Mouse (Mus musculus): ENCODE results near the gene Fbxw13. TPM values are rescaled to one million over a fixed set of nuclear protein-coding genes. Genes with fewer than 3 reads are reported as not detected.
"Not testable (repeated sequence)": the region's sequence is repeated elsewhere in the genome, so short reads cannot be mapped to it uniquely, and the experiment has no call there.

Fbxw13 gene
- polyA plus RNA-seq (2015; fragmentation: Nextera tagmentation; extraction: Ambion mirVana) = not detected in 2 replicates

GRCm38 (mm10) chr9:109195875-109196274 is at the start of gene Fbxw13:
Fbxw13 (minus strand) TSS chr9:109195975.
- H3K27me3 ChIP-seq (ENCODE audit: control insufficient read depth, insufficient read depth, low read length); H3K4me1 ChIP-seq (replicated peaks; ENCODE audit: control insufficient read depth, insufficient read depth); H3K27ac ChIP-seq (replicated peaks); ATAC-seq (ENCODE audit: low FRiP score, low TSS enrichment); H3K9ac ChIP-seq (ENCODE audit: low read length); H3K4me3 ChIP-seq (ENCODE audit: low read depth, low read length); H3K36me3 ChIP-seq (ENCODE audit: control insufficient read depth, insufficient read depth, low read length); H3K9me3 ChIP-seq (ENCODE audit: control insufficient read depth, low read length); DNase-seq (ENCODE audit: low spot score); H3K4me2 ChIP-seq (replicated peaks; ENCODE audit: low read depth): not testable (repeated sequence)
- 77% methylated on average over 3 of the region's 3 CpGs for WGBS

GRCm38 (mm10) chr9:109234654-109235053 is 38.9 kb upstream of the Fbxw13 start, which contains the start of gene Fbxw20:
Fbxw20 (minus strand) TSS chr9:109234754.
- no peaks in the 10 kb centered on the region for H3K4me1 ChIP-seq (replicated peaks; ENCODE audit: control insufficient read depth, insufficient read depth)
- no peak within 1 kb of the TSS for H3K9ac ChIP-seq (ENCODE audit: low read length)
- no peak within 1 kb of the TSS for H3K27ac ChIP-seq (replicated peaks)
- no peaks in the 10 kb centered on the region for H3K9me3 ChIP-seq (ENCODE audit: control insufficient read depth, low read length)
- no peaks in the 10 kb centered on the region for H3K36me3 ChIP-seq (ENCODE audit: control insufficient read depth, insufficient read depth, low read length)
- no peak for TF ChIP-seq EP300 (optimal IDR thresholded peaks at IDR 0.05)
- no peak for TF ChIP-seq CTCF (IDR thresholded peaks at IDR 0.05; ENCODE audit: low read depth)
- ATAC-seq (ENCODE audit: low FRiP score, low TSS enrichment) = no peak
- no peaks in the 10 kb centered on the region for H3K27me3 ChIP-seq (ENCODE audit: control insufficient read depth, insufficient read depth, low read length)
- DNase-seq (ENCODE audit: low spot score) = no peak
- no peak within 1 kb of the TSS for H3K4me2 ChIP-seq (replicated peaks; ENCODE audit: low read depth)
- 82% methylated on average over 1 of the region's 1 CpGs for WGBS
- no peak within 1 kb of the TSS for H3K4me3 ChIP-seq (ENCODE audit: low read depth, low read length)

GRCm38 (mm10) chr9:109218449-109218848 is 22.7 kb upstream of the Fbxw13 start:
- 66% methylated on average over 6 of the region's 6 CpGs for WGBS
- TF ChIP-seq EP300 (optimal IDR thresholded peaks at IDR 0.05) (no peak), CTCF (IDR thresholded peaks at IDR 0.05; ENCODE audit: low read depth) (peak; percentile 42)
- ATAC-seq (ENCODE audit: low FRiP score, low TSS enrichment) = no peak

GRCm38 (mm10) chr9:109201347-109201746 is 5.6 kb upstream of the Fbxw13 start:
- not testable (repeated sequence) for H3K4me1 ChIP-seq (replicated peaks; ENCODE audit: control insufficient read depth, insufficient read depth); H3K27me3 ChIP-seq (ENCODE audit: control insufficient read depth, insufficient read depth, low read length); ATAC-seq (ENCODE audit: low FRiP score, low TSS enrichment); H3K4me3 ChIP-seq (ENCODE audit: low read depth, low read length); H3K9me3 ChIP-seq (ENCODE audit: control insufficient read depth, low read length); H3K27ac ChIP-seq (replicated peaks); H3K9ac ChIP-seq (ENCODE audit: low read length); H3K36me3 ChIP-seq (ENCODE audit: control insufficient read depth, insufficient read depth, low read length); H3K4me2 ChIP-seq (replicated peaks; ENCODE audit: low read depth); DNase-seq (ENCODE audit: low spot score)
- WGBS = 77% methylated on average over 1 of the region's 1 CpGs

More at GRCm38 (mm10) chr9:109218449-109218848, 22.7 kb upstream of the Fbxw13 start:
- H3K27ac ChIP-seq (replicated peaks) = no peak overlapping the region
- no peak overlapping the region for H3K4me2 ChIP-seq (replicated peaks; ENCODE audit: low read depth)
- DNase-seq (ENCODE audit: low spot score) = no peak
- no peaks in the 10 kb centered on the region for H3K27me3 ChIP-seq (ENCODE audit: control insufficient read depth, insufficient read depth, low read length)
- H3K9ac ChIP-seq (ENCODE audit: low read length) = no peak overlapping the region
- H3K4me3 ChIP-seq (ENCODE audit: low read depth, low read length) = no peak overlapping the region
- no peaks in the 10 kb centered on the region for H3K36me3 ChIP-seq (ENCODE audit: control insufficient read depth, insufficient read depth, low read length)
- no peaks in the 10 kb centered on the region for H3K9me3 ChIP-seq (ENCODE audit: control insufficient read depth, low read length)
- no peaks in the 10 kb centered on the region for H3K4me1 ChIP-seq (replicated peaks; ENCODE audit: control insufficient read depth, insufficient read depth)

- Histone ChIP-seq H3K9me3 (ENCODE audit: control insufficient read depth, low read length) (no peaks in the 10 kb centered on the region), H3K27me3 (ENCODE audit: control insufficient read depth, insufficient read depth, low read length) (no peaks in the 10 kb centered on the region), H3K4me1 (replicated peaks; ENCODE audit: control insufficient read depth, insufficient read depth) (no peaks in the 10 kb centered on the region), H3K4me2 (replicated peaks; ENCODE audit: low read depth) (no peak overlapping the region), H3K27ac (replicated peaks) (no peak overlapping the region), H3K9ac (ENCODE audit: low read length) (no peak overlapping the region), H3K4me3 (ENCODE audit: low read depth, low read length) (no peak overlapping the region), H3K36me3 (ENCODE audit: control insufficient read depth, insufficient read depth, low read length) (no peaks in the 10 kb centered on the region)
- no peak for TF ChIP-seq EP300 (optimal IDR thresholded peaks at IDR 0.05)
- TF ChIP-seq CTCF (IDR thresholded peaks at IDR 0.05; ENCODE audit: low read depth) = no peak
- DNase-seq (ENCODE audit: low spot score) = no peak
- WGBS = 97% methylated on average over 1 of the region's 1 CpGs
- ATAC-seq (ENCODE audit: low FRiP score, low TSS enrichment) = no peak
Measured at GRCm38 (mm10) chr9:109200349-109200748, 4.6 kb upstream of the Fbxw13 start.

DNA sequence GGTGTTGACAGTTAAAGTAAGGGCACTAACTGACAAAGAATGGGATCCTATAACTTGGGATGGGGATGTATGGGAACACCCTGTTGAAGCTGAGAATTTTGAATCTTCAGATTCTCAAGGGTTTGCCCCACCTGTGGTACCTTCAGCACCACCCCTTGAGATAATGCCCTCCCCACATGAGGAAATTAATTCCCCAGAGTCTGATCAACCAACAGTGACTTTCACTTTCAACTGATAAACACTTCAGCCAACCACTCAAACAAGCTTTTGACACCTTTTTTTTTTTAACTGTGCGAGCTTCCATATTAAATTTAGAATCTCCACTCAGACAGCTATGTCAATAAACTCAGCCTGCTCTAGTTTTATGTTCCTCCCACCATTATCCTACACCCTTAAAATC is 3.6 kb upstream of the Fbxw13 start:
- TF ChIP-seq CTCF (IDR thresholded peaks at IDR 0.05; ENCODE audit: low read depth) = no peak
- TF ChIP-seq EP300 (optimal IDR thresholded peaks at IDR 0.05) = no peak
- Histone ChIP-seq H3K27ac (replicated peaks) (no peak overlapping the region), H3K9ac (ENCODE audit: low read length) (no peak overlapping the region), H3K4me3 (ENCODE audit: low read depth, low read length) (no peak overlapping the region), H3K4me2 (replicated peaks; ENCODE audit: low read depth) (no peak overlapping the region), H3K9me3 (ENCODE audit: control insufficient read depth, low read length) (no peaks in the 10 kb centered on the region), H3K27me3 (ENCODE audit: control insufficient read depth, insufficient read depth, low read length) (no peaks in the 10 kb centered on the region), H3K36me3 (ENCODE audit: control insufficient read depth, insufficient read depth, low read length) (no peaks in the 10 kb centered on the region), H3K4me1 (replicated peaks; ENCODE audit: control insufficient read depth, insufficient read depth) (no peaks in the 10 kb centered on the region)
- ATAC-seq (ENCODE audit: low FRiP score, low TSS enrichment) (no peak), DNase-seq (ENCODE audit: low spot score) (no peak)
- 60% methylated on average over 1 of the region's 1 CpGs for WGBS

All from stomach, postnatal 0 days (tissue).